Mouse (Mus musculus): ENCODE measurements at regions not wholly inside any gene's neighbourhood (a gene's known extent, or its start where the extent isn't known, plus 50 kb on each side); places are given as distances from the start of the nearest gene placed in this dataset.

- H3K4me2 ChIP-seq (ENCODE audit: low read depth): no peak overlapping the region
- H3K9ac ChIP-seq: no peak overlapping the region
- no peak overlapping the region for H3K4me3 ChIP-seq (ENCODE audit: low read depth, low read length)
- H3K9me3 ChIP-seq (ENCODE audit: low read length): no peaks in the 10 kb centered on the region
- WGBS: 87% methylated on average over 2 of the region's 2 CpGs
- H3K4me1 ChIP-seq (ENCODE audit: insufficient read depth): no peaks in the 10 kb centered on the region
- DNase-seq (no peak), ATAC-seq (no peak)
- no peaks in the 10 kb centered on the region for H3K27me3 ChIP-seq (ENCODE audit: insufficient read depth, low read length)
- H3K27ac ChIP-seq (ENCODE audit: low read depth, low read length): no peak overlapping the region
- no peak for TF ChIP-seq CTCF (IDR thresholded peaks at IDR 0.05; ENCODE audit: low read depth)
- no peaks in the 10 kb centered on the region for H3K36me3 ChIP-seq (ENCODE audit: insufficient read depth)
These were observed 281.5 kb downstream of the Klf6 start for GRCm38 (mm10) chr13:6142771-6143170.

GRCm38 (mm10) chr13:6153657-6154056, 292.4 kb downstream of the Klf6 start:
- Histone ChIP-seq H3K27ac (ENCODE audit: low read depth, low read length) (no peak overlapping the region), H3K9ac (no peak overlapping the region), H3K4me3 (ENCODE audit: low read depth, low read length) (no peak overlapping the region), H3K36me3 (ENCODE audit: insufficient read depth) (no peaks in the 10 kb centered on the region), H3K4me2 (ENCODE audit: low read depth) (no peak overlapping the region), H3K27me3 (ENCODE audit: insufficient read depth, low read length) (no peaks in the 10 kb centered on the region), H3K9me3 (ENCODE audit: low read length) (no peaks in the 10 kb centered on the region), H3K4me1 (ENCODE audit: insufficient read depth) (0 out of 2 replicates have a peak, but pooled peaks cover 4% of the 10 kb centered on the region)
- no peak for DNase-seq
- 68% methylated on average over 4 of the region's 4 CpGs for WGBS
- TF ChIP-seq CTCF (IDR thresholded peaks at IDR 0.05; ENCODE audit: low read depth): no peak
- ATAC-seq: no peak

GRCm38 (mm10) chr13:6156191-6156590, 294.9 kb downstream of the Klf6 start:
- H3K4me1 ChIP-seq (ENCODE audit: insufficient read depth): 0 out of 2 replicates have a peak, but pooled peaks cover 4% of the 10 kb centered on the region
- no peak for TF ChIP-seq CTCF (IDR thresholded peaks at IDR 0.05; ENCODE audit: low read depth)
- no peak overlapping the region for H3K4me3 ChIP-seq (ENCODE audit: low read depth, low read length)
- no peak overlapping the region for H3K4me2 ChIP-seq (ENCODE audit: low read depth)
- H3K27ac ChIP-seq (ENCODE audit: low read depth, low read length): no peak overlapping the region
- no peak for DNase-seq
- no peak overlapping the region for H3K9ac ChIP-seq
- 54% methylated on average over 4 of the region's 4 CpGs for WGBS
- H3K27me3 ChIP-seq (ENCODE audit: insufficient read depth, low read length): no peaks in the 10 kb centered on the region
- no peaks in the 10 kb centered on the region for H3K36me3 ChIP-seq (ENCODE audit: insufficient read depth)
- ATAC-seq: no peak
- H3K9me3 ChIP-seq (ENCODE audit: low read length): no peaks in the 10 kb centered on the region

GRCm38 (mm10) chr13:6157029-6157428, 295.7 kb downstream of the Klf6 start:
- 37% methylated on average over 3 of the region's 3 CpGs for WGBS
- ATAC-seq: no peak

GRCm38 (mm10) chr13:6157946-6158345, 296.7 kb downstream of the Klf6 start:
- no peak for TF ChIP-seq CTCF (IDR thresholded peaks at IDR 0.05; ENCODE audit: low read depth)

More at GRCm38 (mm10) chr13:6157029-6157428, 295.7 kb downstream of the Klf6 start:
- no peak for TF ChIP-seq CTCF (IDR thresholded peaks at IDR 0.05; ENCODE audit: low read depth)
- Histone ChIP-seq H3K27ac (ENCODE audit: low read depth, low read length) (no peak overlapping the region), H3K27me3 (ENCODE audit: insufficient read depth, low read length) (no peaks in the 10 kb centered on the region), H3K4me1 (ENCODE audit: insufficient read depth) (0 out of 2 replicates have a peak, but pooled peaks cover 4% of the 10 kb centered on the region), H3K9me3 (ENCODE audit: low read length) (no peaks in the 10 kb centered on the region), H3K4me2 (ENCODE audit: low read depth) (no peak overlapping the region), H3K4me3 (ENCODE audit: low read depth, low read length) (no peak overlapping the region), H3K9ac (no peak overlapping the region), H3K36me3 (ENCODE audit: insufficient read depth) (no peaks in the 10 kb centered on the region)
- DNase-seq: no peak

GRCm38 (mm10) chr13:6159412-6159811, 298.1 kb downstream of the Klf6 start:
- Histone ChIP-seq H3K4me2 (ENCODE audit: low read depth) (no peak overlapping the region), H3K27me3 (ENCODE audit: insufficient read depth, low read length) (no peaks in the 10 kb centered on the region), H3K4me1 (ENCODE audit: insufficient read depth) (0 out of 2 replicates have a peak, but pooled peaks cover 4% of the 10 kb centered on the region), H3K36me3 (ENCODE audit: insufficient read depth) (no peaks in the 10 kb centered on the region), H3K9ac (no peak overlapping the region), H3K27ac (ENCODE audit: low read depth, low read length) (no peak overlapping the region), H3K9me3 (ENCODE audit: low read length) (no peaks in the 10 kb centered on the region), H3K4me3 (ENCODE audit: low read depth, low read length) (no peak overlapping the region)
- ATAC-seq (peak; percentile 36; the same call in 1 of the 2 replicates), DNase-seq (no peak)
- WGBS: 20% methylated on average over 2 of the region's 2 CpGs
- TF ChIP-seq CTCF (IDR thresholded peaks at IDR 0.05; ENCODE audit: low read depth): no peak

More at GRCm38 (mm10) chr13:6157946-6158345, 296.7 kb downstream of the Klf6 start:
- no peak overlapping the region for H3K4me3 ChIP-seq (ENCODE audit: low read depth, low read length)
- peak; percentile 54 for ATAC-seq
- H3K4me1 ChIP-seq (ENCODE audit: insufficient read depth): 0 out of 2 replicates have a peak, but pooled peaks cover 4% of the 10 kb centered on the region
- no peaks in the 10 kb centered on the region for H3K27me3 ChIP-seq (ENCODE audit: insufficient read depth, low read length)
- WGBS: 17% methylated on average over 4 of the region's 4 CpGs
- no peak for DNase-seq
- H3K27ac ChIP-seq (ENCODE audit: low read depth, low read length): no peak overlapping the region
- no peaks in the 10 kb centered on the region for H3K36me3 ChIP-seq (ENCODE audit: insufficient read depth)
- H3K9ac ChIP-seq: no peak overlapping the region
- H3K4me2 ChIP-seq (ENCODE audit: low read depth): no peak overlapping the region
- H3K9me3 ChIP-seq (ENCODE audit: low read length): no peaks in the 10 kb centered on the region

- WGBS: 89% methylated on average over 4 of the region's 4 CpGs
- DNase-seq (no peak), ATAC-seq (no peak)
- Histone ChIP-seq H3K4me1 (ENCODE audit: insufficient read depth) (no peaks in the 10 kb centered on the region), H3K9me3 (ENCODE audit: low read length) (no peaks in the 10 kb centered on the region), H3K9ac (no peak overlapping the region), H3K36me3 (ENCODE audit: insufficient read depth) (no peaks in the 10 kb centered on the region), H3K4me3 (ENCODE audit: low read depth, low read length) (no peak overlapping the region), H3K27me3 (ENCODE audit: insufficient read depth, low read length) (no peaks in the 10 kb centered on the region), H3K27ac (ENCODE audit: low read depth, low read length) (no peak overlapping the region), H3K4me2 (ENCODE audit: low read depth) (no peak overlapping the region)
- TF ChIP-seq CTCF (IDR thresholded peaks at IDR 0.05; ENCODE audit: low read depth): no peak
These were observed 304.6 kb downstream of the Klf6 start for GRCm38 (mm10) chr13:6165916-6166315.
